Mouse (Mus musculus) cortical plate, adult 2 months (tissue): ENCODE data around the gene Dnajb2.

ENCODE experiments used
- CTCF ChIP-seq: fragments of 200-500 bp; IDR thresholded peaks from 2 replicates; pipeline ENCODE4 v1.5.1; 2011; ENCODE audit warnings: mild to moderate bottlenecking, control low read depth, low read length; ENCODE audit not compliant: insufficient read depth; ENCODE audit errors: extremely low read depth
- POLR2A ChIP-seq: fragments of 200-500 bp; IDR thresholded peaks from 2 replicates; pipeline ENCODE4 v1.6.1; 2011; ENCODE audit warnings: mild to moderate bottlenecking, low read length, control low read depth; ENCODE audit not compliant: insufficient read depth; ENCODE audit errors: extremely low read depth

DNA sequence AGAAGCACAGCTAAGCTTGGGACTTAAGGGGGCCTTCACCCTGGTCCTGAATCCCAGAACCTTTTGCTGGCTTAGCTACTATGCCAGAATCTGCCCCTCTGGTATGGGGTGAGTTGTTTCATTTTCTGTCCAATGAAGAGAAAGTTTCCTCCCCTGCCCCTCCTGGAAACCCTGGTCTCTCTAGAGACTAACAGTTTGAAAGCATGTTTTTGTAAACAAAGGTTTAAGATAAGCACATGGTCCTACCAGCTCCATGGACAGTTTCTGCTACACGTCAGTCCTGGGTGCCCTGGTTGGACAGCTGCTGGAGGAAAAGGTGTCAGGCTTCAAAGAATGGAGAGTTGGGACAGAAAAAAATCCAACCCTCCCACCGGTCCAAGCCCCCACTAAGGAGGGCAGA is 45.6 kb upstream of the Dnajb2 start:
- TF ChIP-seq CTCF, result no peak
- no peak for TF ChIP-seq POLR2A
